Mouse (Mus musculus): Measurements from ENCODE around the gene Sorcs3.

Sorcs3 gene

DNA sequence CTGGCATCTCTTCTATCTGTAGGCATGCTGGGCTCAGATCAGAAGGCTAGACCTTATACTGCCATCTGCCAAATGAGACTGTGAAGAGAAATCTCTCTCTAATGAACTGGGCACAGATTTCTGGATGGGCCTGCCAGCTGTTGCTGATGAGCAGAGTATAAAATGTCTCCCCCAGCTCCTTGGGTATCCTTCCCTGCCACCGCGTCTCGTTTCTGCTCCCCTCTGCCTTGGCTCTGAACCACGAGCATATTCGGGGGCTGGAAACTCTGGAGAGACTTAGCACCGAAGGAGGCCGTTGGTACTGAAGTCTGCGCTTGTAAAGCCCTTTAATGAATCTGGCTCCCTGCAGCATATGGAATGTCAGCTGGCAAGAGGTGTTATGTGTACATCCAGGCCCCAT is 74.4 kb downstream of the Sorcs3 start:
- ChIA-PET POLR2A (interaction anchor here in 1 of 4 experiments (0.6 kb wide), 1 partner anchor 56 kb away, joined by 4 read pairs; no protein-coding TSS in a partner anchor), CTCF (no interaction called here)

DNA sequence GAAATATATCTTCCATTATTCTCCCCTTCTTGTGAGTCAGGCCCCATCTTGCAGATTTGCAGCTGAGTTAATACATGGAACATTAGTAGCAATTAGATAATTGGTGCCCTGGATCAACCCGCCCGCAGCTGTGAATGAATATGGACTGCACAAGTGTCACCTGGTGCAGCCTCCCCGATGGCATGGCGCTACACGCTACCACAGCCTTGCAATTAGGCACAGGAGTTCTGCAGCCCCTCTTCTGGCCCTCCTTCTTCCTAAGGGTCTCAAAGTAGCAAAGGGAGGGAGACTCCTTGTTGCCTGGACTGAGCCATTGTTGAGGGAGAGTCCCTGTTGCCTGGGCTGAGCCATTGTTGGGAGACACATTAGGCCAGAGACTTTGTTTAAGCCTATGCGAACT is 76.4 kb downstream of the Sorcs3 start:
- ChIA-PET POLR2A (no interaction called here), CTCF (no interaction called here)

GRCm38 (mm10) chr19:48283217-48283616 is 77.4 kb downstream of the Sorcs3 start:
- CTCF ChIA-PET, result no interaction called here
- POLR2A ChIA-PET, result no interaction called here

GRCm38 (mm10) chr19:48285602-48286225 is 79.9 kb downstream of the Sorcs3 start:
- ChIA-PET CTCF (interaction anchor here in 1 of 4 experiments (0.8 kb wide), 1 partner anchor 46 kb away, joined by 3 read pairs; no protein-coding TSS in a partner anchor), POLR2A (no interaction called here)

- ChIA-PET CTCF (no interaction called here), POLR2A (no interaction called here)
Observed at GRCm38 (mm10) chr19:48294251-48294650, 88.4 kb downstream of the Sorcs3 start.

GRCm38 (mm10) chr19:48298384-48298783 is 92.6 kb downstream of the Sorcs3 start:
- ChIA-PET CTCF (interaction anchor here in 1 of 4 experiments (0.6 kb wide), 1 partner anchor 367 kb away, joined by 4 read pairs; no protein-coding TSS in a partner anchor), POLR2A (interaction anchor here in 1 of 4 experiments (0.7 kb wide), 1 partner anchor 47 kb away, joined by 4 read pairs; no protein-coding TSS in a partner anchor)

GRCm38 (mm10) chr19:48300440-48301231 is 94.8 kb downstream of the Sorcs3 start:
- CTCF ChIA-PET, result interaction anchor here in 1 of 4 experiments (0.5 kb wide), 1 partner anchor 150 kb away, joined by 3 read pairs; no protein-coding TSS in a partner anchor
- POLR2A ChIA-PET, result no interaction called here

GRCm38 (mm10) chr19:48301300-48301699 is 95.5 kb downstream of the Sorcs3 start:
- CTCF ChIA-PET, result no interaction called here
- POLR2A ChIA-PET, result no interaction called here

DNA sequence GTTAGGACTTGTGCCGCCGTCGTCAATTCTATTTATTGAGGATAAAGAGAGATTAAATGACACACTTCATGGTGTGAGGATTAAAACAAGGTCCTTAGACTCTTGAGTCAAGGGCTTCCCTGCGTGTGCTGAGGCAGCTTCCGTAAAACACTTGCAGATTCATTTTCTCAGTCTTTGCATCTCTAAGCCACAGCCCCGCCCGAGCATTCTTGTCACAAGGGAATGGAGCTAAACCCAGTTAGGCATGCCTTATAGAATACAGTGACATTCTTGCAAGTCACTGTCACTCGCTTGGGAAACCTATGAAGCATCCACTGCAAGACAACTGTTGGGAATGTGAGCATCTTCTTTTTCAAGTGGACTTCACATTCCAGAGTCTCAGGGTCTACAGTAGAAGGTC is 102.5 kb downstream of the Sorcs3 start:
- ChIA-PET CTCF (interaction anchor here in 1 of 4 experiments (0.7 kb wide), 1 partner anchor 23 kb away, joined by 5 read pairs; no protein-coding TSS in a partner anchor), POLR2A (no interaction called here)

GRCm38 (mm10) chr19:48309531-48310337 is 103.9 kb downstream of the Sorcs3 start:
- POLR2A ChIA-PET, result interaction anchor here in 1 of 4 experiments (0.6 kb wide), 1 partner anchor 325 kb away, joined by 3 read pairs; no protein-coding TSS in a partner anchor
- CTCF ChIA-PET, result interaction anchor here in 1 of 4 experiments (1.0 to 1.7 kb wide), 2 partner anchors 10 to 22 kb away, joined by 4 to 6 read pairs; no protein-coding TSS in a partner anchor

DNA sequence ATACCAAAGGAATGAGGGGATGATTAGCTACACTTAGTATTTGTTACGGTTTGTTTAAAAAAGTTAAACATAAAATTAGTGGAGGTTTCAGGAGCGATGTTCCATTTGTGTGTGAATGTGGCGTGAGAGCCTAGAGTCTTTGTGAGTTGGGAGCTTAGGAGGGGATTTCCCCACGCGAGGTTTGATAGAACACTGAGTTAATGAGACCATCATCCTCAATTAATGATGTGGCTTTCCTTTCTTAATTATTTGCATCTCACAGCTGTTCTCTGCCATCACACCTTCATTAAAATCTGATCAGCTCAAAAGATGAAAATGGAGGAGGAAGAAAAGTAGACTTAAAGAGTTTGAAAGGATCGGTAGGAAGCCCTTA is 104.5 kb downstream of the Sorcs3 start:
- CTCF ChIA-PET, result interaction anchor here in 1 of 4 experiments (1.7 kb wide), 1 partner anchor 10 kb away, joined by 6 read pairs; no protein-coding TSS in a partner anchor
- POLR2A ChIA-PET, result no interaction called here

- CTCF ChIA-PET, result no interaction called here
- POLR2A ChIA-PET, result no interaction called here
Observed at GRCm38 (mm10) chr19:48313776-48314175, 108.0 kb downstream of the Sorcs3 start.

- ChIA-PET CTCF (no interaction called here), POLR2A (no interaction called here)
Observed at GRCm38 (mm10) chr19:48327115-48327514, 121.3 kb downstream of the Sorcs3 start.

DNA sequence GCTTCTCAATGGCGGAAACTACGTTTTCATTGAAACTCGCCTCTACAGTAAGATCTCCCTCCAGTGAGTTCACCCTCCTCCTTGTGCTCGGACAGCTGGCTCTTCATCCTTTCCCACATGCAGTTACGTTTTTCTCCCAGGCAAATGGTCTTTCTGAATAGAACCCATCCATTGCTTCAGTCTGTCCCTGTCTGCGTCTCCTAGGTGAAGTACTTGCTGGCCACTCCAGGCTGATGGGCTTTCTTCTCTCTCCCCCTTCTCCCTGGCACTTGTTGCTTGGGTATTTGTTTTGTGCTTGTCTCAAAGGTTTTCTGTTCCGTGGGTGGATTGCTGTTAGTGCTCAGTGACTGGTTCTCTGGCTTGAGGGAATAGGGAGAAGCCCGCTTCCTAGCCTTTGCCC is 122.3 kb downstream of the Sorcs3 start:
- POLR2A ChIA-PET, result no interaction called here

GRCm38 (mm10) chr19:48331640-48332039 is 125.8 kb downstream of the Sorcs3 start:
- ChIA-PET POLR2A (no interaction called here), CTCF (interaction anchor here (0.5 to 1.3 kb wide), 25 partner anchors 9 to 1258 kb away, joined by 3 to 17 read pairs (median 3); partner anchors contain the start of gene Gsto2 (in 1 of the 4))

More for the DNA sequence above, 122.3 kb downstream of the Sorcs3 start:
- CTCF ChIA-PET, result no interaction called here

- POLR2A ChIA-PET, result no interaction called here
- CTCF ChIA-PET, result no interaction called here
Observed at GRCm38 (mm10) chr19:48333085-48333484, 127.3 kb downstream of the Sorcs3 start.

DNA sequence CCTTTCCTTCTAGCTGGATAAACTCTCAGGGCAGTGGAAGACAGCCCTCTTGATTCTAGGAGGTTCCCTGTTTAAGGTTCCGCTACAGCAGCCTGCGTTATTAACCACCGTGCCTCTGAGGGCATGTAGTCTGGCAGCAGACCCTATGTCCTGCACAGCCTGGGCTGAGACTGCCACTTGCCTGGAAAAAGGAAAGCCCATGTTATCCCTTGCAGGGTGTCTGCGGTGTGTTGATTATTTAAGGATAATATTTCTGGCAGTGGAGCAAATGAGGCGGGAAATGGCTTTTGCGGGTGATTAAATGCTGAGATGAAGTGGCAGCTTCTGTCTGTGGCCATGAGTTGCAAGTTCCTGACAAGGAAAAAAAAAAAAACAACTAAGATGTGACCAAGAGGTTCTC is 131.6 kb downstream of the Sorcs3 start:
- CTCF ChIA-PET, result no interaction called here

DNA sequence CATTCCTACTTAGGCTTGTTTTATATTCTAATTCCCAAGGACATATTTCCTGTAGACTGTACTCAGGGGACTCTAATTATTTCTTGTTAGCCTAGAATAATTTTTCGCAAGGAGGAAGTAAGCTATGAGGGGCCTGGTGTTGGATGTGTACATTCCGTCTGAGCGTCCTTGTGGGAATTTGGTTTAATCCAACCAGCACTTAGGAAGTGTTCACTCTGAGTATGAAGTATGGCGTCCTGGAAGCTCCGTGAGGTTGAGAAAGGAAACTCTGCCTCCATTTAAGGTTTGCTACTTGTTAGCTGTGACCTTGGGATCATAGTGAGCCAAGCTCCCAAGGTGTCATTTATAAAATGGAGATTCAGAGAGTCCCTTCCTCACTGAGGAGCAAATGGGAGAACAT is 132.3 kb downstream of the Sorcs3 start:
- CTCF ChIA-PET, result no interaction called here

More for the DNA sequence above, 131.6 kb downstream of the Sorcs3 start:
- POLR2A ChIA-PET, result interaction anchor here in 1 of 4 experiments (0.6 kb wide), 1 partner anchor 890 kb away, joined by 3 read pairs; no protein-coding TSS in a partner anchor

DNA sequence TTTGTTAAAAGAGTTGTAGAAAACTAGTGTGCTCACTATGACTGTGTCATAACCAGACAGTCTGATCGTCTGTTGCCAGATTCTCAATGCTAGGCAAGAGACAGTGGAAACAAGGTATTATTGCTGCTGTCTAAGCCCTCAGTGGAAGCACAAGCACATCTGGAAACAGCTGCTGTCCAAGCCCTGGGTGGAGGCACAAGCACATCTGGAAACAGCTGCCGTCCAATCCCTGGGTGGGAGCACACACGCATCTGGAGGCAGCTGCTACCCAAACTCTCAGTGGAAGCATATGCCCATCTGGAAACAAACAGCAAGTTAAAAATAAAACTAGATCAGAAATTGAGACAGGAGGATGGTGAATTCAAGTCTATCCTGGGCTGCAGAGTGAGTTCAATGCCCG is 136.9 kb downstream of the Sorcs3 start:
- ChIA-PET CTCF (interaction anchor here in 3 of 4 experiments (0.5 to 1.5 kb wide), 3 partner anchors 11 to 154 kb away, joined by 3 to 7 read pairs (median 5); no protein-coding TSS in a partner anchor), POLR2A (no interaction called here)

More for the DNA sequence above, 132.3 kb downstream of the Sorcs3 start:
- POLR2A ChIA-PET, result interaction anchor here in 1 of 4 experiments (0.5 kb wide), 1 partner anchor 20 kb away, joined by 3 read pairs; no protein-coding TSS in a partner anchor

Measured in embryonic stem cell, embryonic (primary cell).